Mouse (Mus musculus): ENCODE results near the gene I830077J02Rik.

- TF ChIP-seq CTCF (IDR thresholded peaks at IDR 0.05; ENCODE audit: borderline replicate concordance, control insufficient read depth, extremely low read depth, insufficient read depth, low read length, poor library complexity) (no peak), POLR2A (IDR thresholded peaks at IDR 0.05; ENCODE audit: control insufficient read depth, extremely low read depth, insufficient read depth, low read length, poor library complexity) (no peak)
Observed at GRCm38 (mm10) chr3:105936111-105936510, 3.6 kb upstream of the I830077J02Rik start.
